Mouse (Mus musculus): ENCODE measurements at regions not wholly inside any gene's neighbourhood (a gene's known extent, or its start where the extent isn't known, plus 50 kb on each side); places are given as distances from the start of the nearest gene placed in this dataset.
A peak's percentile ranks its signal among the peaks of the same experiment; 100 is the strongest.

- Histone ChIP-seq H3K27me3 (ENCODE audit: insufficient read depth, low read length) (no peaks in the 10 kb centered on the region), H3K4me1 (ENCODE audit: insufficient read depth, low read length) (no peaks in the 10 kb centered on the region), H3K4me3 (ENCODE audit: low read length) (no peak overlapping the region), H3K4me2 (replicated peaks; ENCODE audit: low read depth, low read length) (no peak overlapping the region), H3K9ac (replicated peaks; ENCODE audit: low read length) (no peak overlapping the region), H3K36me3 (ENCODE audit: insufficient read depth, low read length) (no peaks in the 10 kb centered on the region), H3K27ac (ENCODE audit: low read length) (no peak overlapping the region), H3K9me3 (ENCODE audit: low read length) (no peaks in the 10 kb centered on the region)
- WGBS, result 92% methylated on average over 4 of the region's 4 CpGs
- ATAC-seq (ENCODE audit: low FRiP score, low TSS enrichment), result no peak
Observed at GRCm38 (mm10) chr1:177589656-177590055, 140.0 kb upstream of the 1700016C15Rik start.

DNA sequence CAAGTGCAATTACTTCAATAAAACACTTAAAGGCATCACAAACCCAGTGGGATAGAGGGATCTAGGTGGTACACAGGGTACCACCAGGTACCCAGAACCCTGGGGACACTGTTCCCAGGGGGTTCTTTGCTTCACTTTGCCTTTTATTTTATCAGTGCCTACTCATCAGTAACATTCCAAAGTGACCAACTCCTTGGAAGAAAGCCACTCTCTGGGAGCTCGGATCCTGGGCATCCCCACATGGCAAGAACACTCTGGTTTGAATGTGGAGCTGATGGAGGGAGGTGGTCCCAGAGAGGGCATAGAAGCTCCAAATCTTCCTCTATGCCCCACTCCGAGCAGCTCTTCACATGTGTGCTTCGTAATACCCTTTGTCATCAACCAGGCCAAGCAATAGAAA, 137.9 kb upstream of the 1700016C15Rik start:
- no peaks in the 10 kb centered on the region for H3K4me1 ChIP-seq (ENCODE audit: insufficient read depth, low read length)
- no peaks in the 10 kb centered on the region for H3K36me3 ChIP-seq (ENCODE audit: insufficient read depth, low read length)
- ATAC-seq (ENCODE audit: low FRiP score, low TSS enrichment), result no peak
- 91% methylated on average over 3 of the region's 3 CpGs for WGBS
- no peak overlapping the region for H3K9ac ChIP-seq (replicated peaks; ENCODE audit: low read length)
- H3K9me3 ChIP-seq (ENCODE audit: low read length), result no peaks in the 10 kb centered on the region
- H3K4me3 ChIP-seq (ENCODE audit: low read length), result no peak overlapping the region
- no peaks in the 10 kb centered on the region for H3K27me3 ChIP-seq (ENCODE audit: insufficient read depth, low read length)
- no peak overlapping the region for H3K27ac ChIP-seq (ENCODE audit: low read length)
- H3K4me2 ChIP-seq (replicated peaks; ENCODE audit: low read depth, low read length), result no peak overlapping the region

DNA sequence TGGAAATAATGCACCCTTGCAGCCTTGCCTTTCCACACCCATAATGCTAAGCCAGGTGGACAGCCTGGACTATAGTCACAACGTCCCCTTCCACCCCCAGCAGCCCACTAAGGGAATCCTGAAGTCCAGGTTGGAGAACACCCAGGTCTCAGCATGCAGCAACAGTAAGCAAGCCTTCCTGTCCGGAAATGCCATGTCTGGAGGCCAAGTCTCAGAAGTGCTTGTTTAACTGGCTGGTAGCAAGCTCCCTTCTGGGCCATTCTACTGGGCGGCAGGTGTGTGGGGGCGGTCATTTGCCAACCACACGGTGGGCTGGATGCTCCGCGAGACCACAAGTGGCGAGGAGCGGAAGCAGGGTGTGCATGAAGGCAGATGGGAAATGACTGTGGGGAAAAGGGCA, 137.3 kb upstream of the 1700016C15Rik start:
- ATAC-seq (ENCODE audit: low FRiP score, low TSS enrichment), result no peak
- Histone ChIP-seq H3K9me3 (ENCODE audit: low read length) (no peaks in the 10 kb centered on the region), H3K4me3 (ENCODE audit: low read length) (no peak overlapping the region), H3K4me1 (ENCODE audit: insufficient read depth, low read length) (no peaks in the 10 kb centered on the region), H3K27me3 (ENCODE audit: insufficient read depth, low read length) (no peaks in the 10 kb centered on the region), H3K9ac (replicated peaks; ENCODE audit: low read length) (no peak overlapping the region), H3K27ac (ENCODE audit: low read length) (no peak overlapping the region), H3K36me3 (ENCODE audit: insufficient read depth, low read length) (no peaks in the 10 kb centered on the region), H3K4me2 (replicated peaks; ENCODE audit: low read depth, low read length) (no peak overlapping the region)
- WGBS, result 91% methylated on average over 9 of the region's 9 CpGs

- 87% methylated on average over 13 of the region's 13 CpGs for WGBS
- H3K9ac ChIP-seq (replicated peaks; ENCODE audit: low read length), result no peak overlapping the region
- no peak overlapping the region for H3K27ac ChIP-seq (ENCODE audit: low read length)
- no peak for ATAC-seq (ENCODE audit: low FRiP score, low TSS enrichment)
- no peaks in the 10 kb centered on the region for H3K9me3 ChIP-seq (ENCODE audit: low read length)
- no peak overlapping the region for H3K4me2 ChIP-seq (replicated peaks; ENCODE audit: low read depth, low read length)
- H3K36me3 ChIP-seq (ENCODE audit: insufficient read depth, low read length), result no peaks in the 10 kb centered on the region
- H3K4me3 ChIP-seq (ENCODE audit: low read length), result no peak overlapping the region
- H3K4me1 ChIP-seq (ENCODE audit: insufficient read depth, low read length), result no peaks in the 10 kb centered on the region
- H3K27me3 ChIP-seq (ENCODE audit: insufficient read depth, low read length), result no peaks in the 10 kb centered on the region
Observed at GRCm38 (mm10) chr1:177594341-177594740, 135.3 kb upstream of the 1700016C15Rik start.

DNA sequence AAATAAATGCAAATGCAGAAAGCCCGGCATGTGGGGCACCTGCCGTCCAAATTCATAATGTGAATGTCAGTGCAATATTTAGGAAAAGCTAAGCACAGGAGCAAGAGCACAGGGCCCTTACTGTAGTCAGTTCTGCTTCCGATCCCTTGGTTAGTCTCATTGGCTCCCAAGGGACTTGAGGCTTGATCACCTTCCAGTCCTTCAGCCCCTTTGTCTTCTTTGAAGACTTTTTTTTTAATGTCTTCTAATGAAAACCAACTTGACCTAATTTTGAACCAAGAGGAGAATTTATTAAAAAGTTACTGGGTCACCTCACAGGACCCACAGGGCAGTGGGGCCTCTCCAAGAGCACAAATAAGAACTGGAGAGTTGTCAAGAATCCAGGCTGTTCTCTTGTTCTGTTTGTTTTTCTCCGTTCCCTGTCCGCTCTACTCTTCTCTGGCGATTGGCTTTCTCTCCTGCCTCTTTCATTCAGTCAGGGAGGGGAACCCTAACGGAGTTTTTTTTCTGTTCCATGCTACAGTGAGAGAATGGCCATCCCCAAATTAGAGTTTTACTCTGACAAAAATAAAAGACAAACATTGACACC, 134.2 kb upstream of the 1700016C15Rik start:
- Histone ChIP-seq H3K4me1 (ENCODE audit: insufficient read depth, low read length) (no peaks in the 10 kb centered on the region), H3K9me3 (ENCODE audit: low read length) (no peaks in the 10 kb centered on the region), H3K36me3 (ENCODE audit: insufficient read depth, low read length) (no peaks in the 10 kb centered on the region), H3K4me2 (replicated peaks; ENCODE audit: low read depth, low read length) (no peak overlapping the region), H3K9ac (replicated peaks; ENCODE audit: low read length) (no peak overlapping the region), H3K27me3 (ENCODE audit: insufficient read depth, low read length) (no peaks in the 10 kb centered on the region), H3K4me3 (ENCODE audit: low read length) (no peak overlapping the region), H3K27ac (ENCODE audit: low read length) (no peak overlapping the region)
- 67% methylated on average over 7 of the region's 7 CpGs for WGBS
- no peak for ATAC-seq (ENCODE audit: low FRiP score, low TSS enrichment)

DNA sequence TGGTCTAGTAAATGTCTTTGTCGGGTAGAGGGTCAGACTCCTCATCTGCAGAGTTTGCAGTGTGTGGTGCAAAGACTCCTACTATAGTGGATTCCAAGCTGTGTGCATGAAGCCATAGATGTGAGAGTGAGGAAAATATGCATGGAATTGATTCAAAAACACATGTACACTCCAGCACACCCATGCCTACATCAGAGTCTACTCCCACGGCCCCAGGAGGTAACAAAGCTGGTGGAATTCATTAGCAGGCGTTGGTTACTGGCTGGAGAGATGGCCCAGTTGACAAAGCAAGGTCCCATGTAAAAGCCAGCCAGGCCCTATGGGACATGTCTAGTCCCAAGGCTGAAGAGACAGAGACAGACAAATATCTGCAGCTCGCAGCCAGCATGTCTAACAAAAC, 132.6 kb upstream of the 1700016C15Rik start:
- no peaks in the 10 kb centered on the region for H3K36me3 ChIP-seq (ENCODE audit: insufficient read depth, low read length)
- 79% methylated on average over 4 of the region's 4 CpGs for WGBS
- H3K4me1 ChIP-seq (ENCODE audit: insufficient read depth, low read length), result no peaks in the 10 kb centered on the region
- H3K4me3 ChIP-seq (ENCODE audit: low read length), result no peak overlapping the region
- no peaks in the 10 kb centered on the region for H3K9me3 ChIP-seq (ENCODE audit: low read length)
- no peak overlapping the region for H3K4me2 ChIP-seq (replicated peaks; ENCODE audit: low read depth, low read length)
- H3K27ac ChIP-seq (ENCODE audit: low read length), result no peak overlapping the region
- no peak overlapping the region for H3K9ac ChIP-seq (replicated peaks; ENCODE audit: low read length)
- 0 out of 2 replicates have a peak, but pooled peaks have one; percentile 23 for ATAC-seq (ENCODE audit: low FRiP score, low TSS enrichment)
- no peaks in the 10 kb centered on the region for H3K27me3 ChIP-seq (ENCODE audit: insufficient read depth, low read length)

DNA sequence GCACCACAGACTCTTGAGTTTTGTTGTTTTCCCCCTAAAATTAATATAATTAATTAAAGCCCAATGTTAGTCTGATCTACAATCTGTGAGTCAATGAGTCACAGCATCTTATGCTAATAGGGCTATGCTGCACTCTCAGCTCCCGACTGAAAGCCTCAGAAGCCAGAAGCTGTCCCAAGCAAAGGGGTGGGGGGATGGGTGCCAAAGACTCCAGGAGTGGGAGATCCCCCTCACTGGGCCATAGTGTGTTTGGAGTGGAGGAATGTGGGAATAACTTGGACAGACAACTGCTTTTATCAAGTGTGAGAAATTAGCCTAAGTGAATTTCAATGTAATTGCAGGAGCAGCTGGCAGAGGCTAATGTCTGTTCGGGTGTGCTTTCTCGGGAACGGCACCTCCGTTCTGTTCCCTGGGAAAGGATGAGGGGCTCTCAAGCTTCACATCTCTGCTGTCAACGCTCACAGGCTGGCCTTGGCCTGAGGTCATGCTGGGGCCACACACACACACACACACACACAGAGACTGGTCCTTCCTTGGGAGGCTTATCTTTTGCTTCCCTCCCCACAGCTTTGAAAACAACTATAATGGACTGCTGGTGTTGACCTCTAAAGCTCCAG, 124.2 kb upstream of the 1700016C15Rik start:
- Histone ChIP-seq H3K36me3 (ENCODE audit: insufficient read depth, low read length) (no peaks in the 10 kb centered on the region), H3K9me3 (ENCODE audit: low read length) (no peaks in the 10 kb centered on the region), H3K27me3 (ENCODE audit: insufficient read depth, low read length) (no peaks in the 10 kb centered on the region), H3K4me1 (ENCODE audit: insufficient read depth, low read length) (no peaks in the 10 kb centered on the region), H3K27ac (ENCODE audit: low read length) (no peak overlapping the region), H3K9ac (replicated peaks; ENCODE audit: low read length) (no peak overlapping the region), H3K4me2 (replicated peaks; ENCODE audit: low read depth, low read length) (no peak overlapping the region), H3K4me3 (ENCODE audit: low read length) (no peak overlapping the region)
- 25% methylated on average over 6 of the region's 6 CpGs for WGBS
- no peak for ATAC-seq (ENCODE audit: low FRiP score, low TSS enrichment)

GRCm38 (mm10) chr1:177607565-177607964, 122.0 kb upstream of the 1700016C15Rik start:
- Histone ChIP-seq H3K9ac (replicated peaks; ENCODE audit: low read length) (no peak overlapping the region), H3K9me3 (ENCODE audit: low read length) (no peaks in the 10 kb centered on the region), H3K4me1 (ENCODE audit: insufficient read depth, low read length) (no peaks in the 10 kb centered on the region), H3K4me3 (ENCODE audit: low read length) (no peak overlapping the region), H3K27ac (ENCODE audit: low read length) (no peak overlapping the region), H3K27me3 (ENCODE audit: insufficient read depth, low read length) (no peaks in the 10 kb centered on the region), H3K36me3 (ENCODE audit: insufficient read depth, low read length) (no peaks in the 10 kb centered on the region), H3K4me2 (replicated peaks; ENCODE audit: low read depth, low read length) (no peak overlapping the region)
- no peak for ATAC-seq (ENCODE audit: low FRiP score, low TSS enrichment)
- 75% methylated on average over 2 of the region's 2 CpGs for WGBS

- 79% methylated on average over 18 of the region's 18 CpGs for WGBS
- Histone ChIP-seq H3K4me3 (ENCODE audit: low read length) (no peak overlapping the region), H3K9ac (replicated peaks; ENCODE audit: low read length) (no peak overlapping the region), H3K27ac (ENCODE audit: low read length) (no peak overlapping the region), H3K4me2 (replicated peaks; ENCODE audit: low read depth, low read length) (no peak overlapping the region), H3K36me3 (ENCODE audit: insufficient read depth, low read length) (no peaks in the 10 kb centered on the region), H3K4me1 (ENCODE audit: insufficient read depth, low read length) (no peaks in the 10 kb centered on the region), H3K27me3 (ENCODE audit: insufficient read depth, low read length) (no peaks in the 10 kb centered on the region), H3K9me3 (ENCODE audit: low read length) (no peaks in the 10 kb centered on the region)
- ATAC-seq (ENCODE audit: low FRiP score, low TSS enrichment), result 0 out of 2 replicates have a peak, but pooled peaks have one; percentile 54
Observed at GRCm38 (mm10) chr1:177608551-177609020, 121.0 kb upstream of the 1700016C15Rik start.

- no peaks in the 10 kb centered on the region for H3K4me1 ChIP-seq (ENCODE audit: insufficient read depth, low read length)
- no peak for ATAC-seq (ENCODE audit: low FRiP score, low TSS enrichment)
- H3K36me3 ChIP-seq (ENCODE audit: insufficient read depth, low read length), result no peaks in the 10 kb centered on the region
- H3K4me3 ChIP-seq (ENCODE audit: low read length), result no peak overlapping the region
- H3K27me3 ChIP-seq (ENCODE audit: insufficient read depth, low read length), result no peaks in the 10 kb centered on the region
- H3K9ac ChIP-seq (replicated peaks; ENCODE audit: low read length), result no peak overlapping the region
- 71% methylated on average over 2 of the region's 2 CpGs for WGBS
- no peak overlapping the region for H3K27ac ChIP-seq (ENCODE audit: low read length)
- H3K9me3 ChIP-seq (ENCODE audit: low read length), result no peaks in the 10 kb centered on the region
- no peak overlapping the region for H3K4me2 ChIP-seq (replicated peaks; ENCODE audit: low read depth, low read length)
Observed at GRCm38 (mm10) chr1:177609226-177609625, 120.4 kb upstream of the 1700016C15Rik start.
